Mouse (Mus musculus) spleen, postnatal 4 days (tissue): ENCODE results near the gene Zfhx2.
A peak's percentile ranks its signal among the peaks of the same experiment; 100 is the strongest.

Source experiments
- DNase-seq, 2 experiments: peaks; one replicate each; pipeline ENCODE4 v3.0.0; 2022; ENCODE audit warnings: low spot score in 2 of 2

Gene Zfhx2

DNA sequence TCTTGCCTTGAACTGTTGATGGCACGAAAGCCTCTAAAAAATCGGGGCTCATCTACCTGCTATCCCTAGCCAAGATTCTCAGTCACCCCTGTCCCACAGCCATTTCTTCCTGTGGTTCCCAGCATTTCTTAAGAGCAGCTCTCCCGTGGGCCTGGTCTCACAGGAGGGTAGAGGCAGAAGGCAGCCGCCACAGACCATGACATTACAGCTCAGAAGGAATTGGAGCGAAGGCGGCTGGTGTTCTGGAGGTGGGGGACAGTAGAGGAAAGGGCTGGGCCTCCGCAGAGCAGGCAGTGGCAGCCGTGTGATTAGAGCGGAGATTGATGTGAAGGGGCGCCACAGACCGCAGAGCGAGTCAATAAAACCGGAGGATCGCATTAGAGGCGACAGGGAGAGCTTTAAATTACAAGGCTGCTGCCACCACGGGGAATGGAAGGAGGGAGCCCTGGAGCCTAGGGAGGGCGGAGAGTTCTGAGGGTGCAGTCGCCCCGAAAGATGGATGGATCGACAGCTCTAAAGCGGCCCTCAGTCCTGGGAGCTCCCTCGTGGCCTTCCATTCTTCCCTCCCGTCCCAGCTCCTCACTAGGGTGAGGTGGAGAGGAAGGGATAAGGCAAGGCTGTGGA lies 13.6 kb downstream of the Zfhx2 start:
- no peak for DNase-seq

- DNase-seq = no peak
Measured at GRCm38 (mm10) chr14:55077481-55078365, 14.4 kb downstream of the Zfhx2 start.

DNA sequence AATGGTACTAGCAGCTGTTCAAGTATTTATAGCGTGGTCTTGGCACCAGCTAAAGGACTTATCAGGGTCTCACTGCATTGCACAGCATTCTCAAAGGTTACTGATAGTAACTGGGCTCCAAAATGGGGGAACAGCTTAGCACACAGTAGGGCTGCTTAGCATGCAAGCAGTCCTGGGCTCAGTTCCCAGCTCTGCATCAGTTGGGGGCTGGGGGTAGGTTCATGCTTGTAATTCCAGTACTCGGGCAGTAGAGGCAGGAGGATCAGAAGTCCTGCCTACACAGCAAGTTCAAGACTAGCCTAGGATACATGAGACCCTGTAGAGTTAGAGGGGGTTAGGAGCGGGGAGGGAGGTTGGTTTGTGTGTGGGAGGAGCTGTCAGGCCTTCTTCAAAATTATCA lies 15.2 kb downstream of the Zfhx2 start:
- DNase-seq = no peak

- no peak for DNase-seq
Measured at GRCm38 (mm10) chr14:55076224-55076623, 15.9 kb downstream of the Zfhx2 start.

DNA sequence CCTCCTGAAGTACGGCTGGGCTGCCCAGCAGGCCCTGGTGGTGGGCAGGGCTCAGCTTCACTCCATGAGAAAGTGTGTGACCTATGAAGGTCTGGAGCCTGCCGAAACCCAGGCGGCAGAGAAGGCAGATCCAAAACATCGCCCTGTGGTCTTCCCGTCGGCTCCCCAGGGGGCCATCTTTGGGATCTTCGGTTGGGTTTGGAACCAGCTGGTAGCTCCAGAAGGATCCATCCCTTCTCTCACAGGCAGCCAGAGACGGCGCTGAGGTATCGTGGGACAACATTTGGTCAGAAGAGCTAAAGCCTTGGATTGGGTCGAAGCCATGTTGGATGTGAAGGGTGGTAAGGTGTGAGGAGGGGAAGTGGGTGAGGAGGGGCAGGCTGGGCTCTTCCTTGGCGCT lies 17.7 kb downstream of the Zfhx2 start:
- DNase-seq = no peak

GRCm38 (mm10) chr14:55071756-55072155 lies 20.4 kb downstream of the Zfhx2 start:
- no peak for DNase-seq

GRCm38 (mm10) chr14:55066042-55066441 lies 26.1 kb downstream of the Zfhx2 start:
- no peak for DNase-seq

DNA sequence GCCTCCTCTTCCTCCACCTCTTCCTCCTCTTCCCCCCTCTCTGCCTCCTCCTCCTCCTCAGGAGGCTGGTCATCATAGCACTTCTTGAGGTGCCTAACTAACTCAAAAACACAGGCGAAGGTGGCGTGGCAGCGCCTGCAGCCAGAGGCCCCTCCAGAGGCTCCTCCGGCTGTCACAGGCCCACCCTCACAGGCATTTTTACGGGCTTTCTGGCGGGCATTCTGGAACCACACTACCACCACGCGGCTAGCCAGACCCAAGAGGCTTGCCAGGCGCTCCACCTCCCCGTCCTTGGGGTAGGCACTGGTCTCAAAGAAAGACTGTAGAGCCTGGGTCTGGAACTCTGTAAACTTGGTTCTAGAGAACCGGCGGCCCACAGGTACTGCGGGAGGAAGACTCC lies 26.7 kb downstream of the Zfhx2 start:
- DNase-seq = no peak

GRCm38 (mm10) chr14:55064481-55065370 lies 27.4 kb downstream of the Zfhx2 start:
- no peak for DNase-seq

DNA sequence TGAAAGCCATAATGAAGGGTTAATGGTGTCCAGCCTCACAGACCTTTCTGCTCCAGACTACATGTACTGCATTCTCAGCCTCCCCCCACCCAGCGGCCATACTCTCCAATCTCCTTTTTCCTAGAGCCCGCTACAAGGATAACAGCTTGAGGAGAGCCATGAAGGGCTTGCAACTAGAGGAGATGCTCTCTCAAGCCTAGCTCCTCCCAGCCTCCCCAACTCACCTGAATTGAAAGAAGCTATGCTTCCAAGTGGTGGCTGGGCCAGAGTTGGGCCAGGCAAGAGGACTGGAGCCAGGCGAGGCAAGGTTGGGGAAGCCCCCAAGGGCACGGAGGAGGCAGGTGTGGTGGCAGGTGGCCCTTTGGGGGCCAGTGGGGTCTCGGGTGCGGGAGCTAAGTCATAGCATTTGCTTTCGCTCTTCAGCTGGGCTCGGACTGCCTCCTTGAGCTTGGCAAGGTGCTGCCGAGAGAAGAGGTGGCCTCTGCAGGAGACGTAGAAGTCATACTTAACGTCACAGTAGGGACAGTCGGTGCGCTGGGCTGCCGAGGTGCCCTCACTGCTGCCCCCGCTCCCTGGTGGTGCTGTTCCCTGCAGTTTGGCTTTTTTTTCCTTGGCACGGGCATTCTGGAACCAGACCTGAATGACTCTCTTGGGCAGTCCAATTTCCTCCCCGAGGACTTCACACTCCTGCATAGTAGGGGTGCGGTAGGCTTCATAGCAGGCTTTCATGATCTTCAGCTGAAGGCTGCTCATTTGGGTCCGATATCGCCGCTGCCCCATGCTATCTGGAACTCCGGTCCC lies 28.3 kb downstream of the Zfhx2 start:
- no peak for DNase-seq

DNA sequence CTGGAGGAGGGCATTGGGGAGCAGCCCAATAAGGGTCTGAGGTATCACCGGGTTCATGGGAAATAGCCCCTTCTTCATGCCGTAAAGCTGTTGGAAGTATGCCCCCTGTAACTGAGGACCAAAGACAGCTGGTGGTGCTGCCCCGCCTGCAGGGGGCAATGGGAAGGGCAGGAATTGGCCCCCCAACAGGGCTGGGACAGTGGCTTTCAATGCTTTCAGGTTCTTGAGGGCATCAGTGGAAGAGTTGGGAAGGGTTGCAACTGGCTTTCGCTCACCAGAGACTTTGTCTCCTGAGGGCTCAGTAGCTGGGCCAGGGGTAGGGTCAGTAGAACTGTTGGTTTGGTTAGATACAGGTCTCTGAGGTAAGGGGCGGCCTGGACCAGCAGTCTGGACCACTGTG lies 29.0 kb downstream of the Zfhx2 start:
- DNase-seq = no peak

GRCm38 (mm10) chr14:55062626-55063025 lies 29.5 kb downstream of the Zfhx2 start:
- DNase-seq = peak; percentile 89 to 90

DNA sequence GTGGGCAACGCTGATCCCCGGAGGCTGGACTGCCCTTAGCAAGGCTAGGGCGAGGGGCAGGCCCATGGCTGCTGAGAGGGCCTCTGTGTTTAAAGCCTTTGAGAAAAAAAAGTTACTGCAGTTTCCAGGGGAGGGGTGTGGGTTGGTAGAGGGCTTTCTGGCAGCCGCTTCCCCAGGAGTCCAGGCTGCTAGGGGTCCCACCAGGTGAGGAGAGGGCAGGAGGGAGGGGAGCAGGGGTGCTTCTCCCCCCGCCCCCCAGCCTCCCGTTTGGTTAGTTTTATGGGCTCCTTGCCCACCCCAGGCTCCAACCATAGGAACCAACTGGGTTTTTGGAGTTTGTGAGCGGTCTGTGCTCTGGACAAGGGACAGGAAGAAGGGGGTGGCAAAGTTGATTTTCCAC lies 30.3 kb downstream of the Zfhx2 start:
- no peak for DNase-seq

- no peak for DNase-seq
Measured at GRCm38 (mm10) chr14:55059931-55060330, 32.2 kb downstream of the Zfhx2 start.

GRCm38 (mm10) chr14:55059009-55059408 lies 33.1 kb downstream of the Zfhx2 start:
- DNase-seq = no peak

- no peak for DNase-seq
Measured at GRCm38 (mm10) chr14:55055167-55055834, 36.8 kb downstream of the Zfhx2 start.

DNA sequence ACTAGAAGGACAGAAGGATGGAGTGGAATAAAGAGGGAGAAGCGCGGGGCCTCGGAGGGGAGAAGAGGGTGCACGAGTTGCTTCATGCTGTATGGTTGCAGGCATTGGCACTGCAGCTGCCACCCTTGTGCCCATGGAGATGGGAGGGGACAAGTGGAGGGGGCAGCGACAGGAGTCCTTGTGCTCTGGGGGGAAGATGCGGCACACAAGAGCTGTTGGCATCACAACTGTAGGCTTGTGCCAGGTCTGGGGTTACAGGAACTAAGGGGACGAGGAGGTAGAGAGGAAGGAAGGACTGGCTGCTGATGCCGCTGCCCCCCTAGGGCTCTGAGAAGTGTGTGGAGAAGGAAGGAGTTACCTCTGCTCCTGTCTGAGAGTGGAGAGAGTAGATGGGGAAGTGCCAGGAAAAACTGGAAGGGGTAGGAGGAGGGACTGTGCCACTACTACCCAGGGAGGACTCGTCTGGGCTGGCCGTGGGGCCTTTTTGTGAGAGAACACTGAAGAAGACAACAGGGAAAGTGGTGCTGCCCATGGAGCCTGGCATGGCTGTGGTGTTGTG lies 37.9 kb downstream of the Zfhx2 start:
- no peak for DNase-seq

DNA sequence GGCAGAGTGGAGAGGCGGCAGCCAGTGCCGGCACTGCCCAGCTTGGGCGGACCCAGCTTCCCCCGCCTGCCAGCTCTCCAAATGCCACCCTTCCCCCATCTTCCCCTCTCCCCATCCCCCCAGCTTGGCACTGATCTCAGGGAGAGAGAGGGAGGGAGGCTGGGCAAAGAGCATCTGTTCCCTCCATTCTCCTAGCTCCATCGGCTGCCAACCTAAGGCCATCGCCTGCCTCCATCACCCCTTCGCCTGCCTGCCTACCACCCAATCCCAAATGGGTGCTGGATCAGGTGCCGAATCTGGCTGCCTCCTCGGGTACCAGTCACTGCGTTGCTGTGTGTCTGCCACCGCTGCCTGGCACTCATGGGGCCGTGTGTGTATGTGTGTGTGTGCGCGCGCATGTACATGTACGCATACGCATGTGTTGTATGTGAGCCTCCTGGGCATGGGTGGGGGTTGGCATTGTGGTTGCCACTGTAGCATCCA lies 38.4 kb downstream of the Zfhx2 start:
- no peak for DNase-seq

DNA sequence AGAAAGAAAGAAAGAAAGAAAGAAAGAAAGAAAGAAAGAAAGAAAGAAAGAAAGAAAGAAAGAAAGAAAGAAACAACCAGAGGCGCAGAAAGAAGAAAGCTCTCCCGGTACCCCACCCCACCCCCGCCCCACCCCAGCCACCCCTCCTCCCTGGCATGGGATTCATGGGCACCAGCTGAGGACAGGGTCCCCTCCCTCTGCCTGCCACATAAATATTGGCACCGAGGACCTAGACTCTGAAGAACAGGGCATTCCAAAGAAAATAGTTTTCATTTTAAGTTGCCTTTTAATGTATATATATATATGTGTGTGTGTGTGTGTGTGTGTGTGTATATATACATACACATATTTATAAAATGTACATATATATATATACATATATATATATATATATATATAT lies 39.1 kb downstream of the Zfhx2 start:
- DNase-seq = no peak

- DNase-seq = no peak
Measured at GRCm38 (mm10) chr14:55052496-55052895, 39.6 kb downstream of the Zfhx2 start.
